Mouse (Mus musculus) G1E (cell line): ENCODE results near the gene Gmds.

Experiments used
- GATA2 ChIP-seq: IDR thresholded peaks from 2 replicates; pipeline ENCODE4 v1.6.1; 2012; ENCODE audit warnings: low read depth, low read length, inconsistent platforms, borderline replicate concordance
- TAL1 ChIP-seq: conservative IDR thresholded peaks from 2 replicates; pipeline ENCODE4 v1.6.1; 2012; ENCODE audit warnings: low read depth, low read length, inconsistent platforms, mixed read lengths

DNA sequence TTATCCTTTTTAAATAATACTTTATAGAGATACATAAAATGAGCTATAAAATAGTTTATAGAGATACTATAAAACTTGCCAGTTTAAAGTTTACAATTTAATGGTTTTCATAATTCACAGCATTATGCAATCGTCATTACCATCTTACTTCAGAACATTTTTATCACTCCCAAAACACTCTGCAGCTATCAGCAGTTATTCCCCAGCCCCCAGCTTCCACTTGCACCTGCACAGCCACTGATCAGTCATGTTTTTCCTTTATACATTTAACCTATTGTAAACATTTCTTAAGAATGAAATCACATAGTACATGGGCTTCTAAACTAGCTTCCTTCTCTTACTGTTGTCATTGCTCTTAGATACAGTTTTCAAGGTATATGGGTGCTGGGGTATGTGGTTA lies 208.6 kb downstream of the Gmds start:
- no peak for TF ChIP-seq TAL1
- no peak for TF ChIP-seq GATA2
